Mouse (Mus musculus) left cerebral cortex, postnatal 4 days (tissue): ENCODE data around the gene Tmed6. TPM values are rescaled to one million over a fixed set of nuclear protein-coding genes. Genes with fewer than 3 reads are reported as not detected.
"Not testable (repeated sequence)": the region's sequence is repeated elsewhere in the genome, so short reads cannot be mapped to it uniquely, and the experiment has no call there.

Experiments used
- DNase-seq: peaks from one replicate; pipeline ENCODE4 v3.0.0-alpha.2; 2022
- intact Hi-C: fragments of 180-260 bp; cut with DNase I; formaldehyde crosslinking; loops from one replicate; pipeline ENCODE4 v1.15.1; 2025
- total RNA-seq, 2 experiments: library from RNA; stranded (reverse); gene quantifications; 2 replicates each; pipeline ENCODE4 v1.2.3; 2021

Gene Tmed6
- total RNA-seq, result not detected

- intact Hi-C loops, result no loop called here
- no peak for DNase-seq
Measured at GRCm38 (mm10) chr8:107065511-107066496, at the start of gene Tmed6. Gene Tmed6 (minus strand): TSS chr8:107065644.

DNA sequence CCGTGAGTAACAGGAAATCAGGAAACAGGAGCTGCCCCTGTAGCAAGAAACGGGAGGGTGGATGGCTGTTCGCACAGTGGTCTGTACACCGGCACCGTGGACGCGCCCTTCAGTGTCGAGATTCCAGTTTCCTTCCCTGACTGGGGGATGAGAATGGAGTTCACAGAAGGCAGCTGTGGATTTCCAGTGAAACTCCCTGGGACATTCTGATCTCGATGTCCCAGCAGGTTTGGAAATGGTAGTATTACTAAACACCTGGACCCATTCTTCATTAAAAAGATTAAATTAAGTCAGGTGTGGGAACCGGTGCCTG, 49.5 kb upstream of the Tmed6 start:
- intact Hi-C loops, result loop anchor here (10.0 kb wide), 1 partner anchor 180 kb away; the partner anchor contains the start of gene Nfat5
- no peak for DNase-seq

GRCm38 (mm10) chr8:107114150-107115007, 48.9 kb upstream of the Tmed6 start:
- intact Hi-C loops, result loop anchor here (10.0 kb wide), 1 partner anchor 180 kb away; the partner anchor contains the start of gene Nfat5
- DNase-seq, result no peak

GRCm38 (mm10) chr8:107113209-107113608, 47.8 kb upstream of the Tmed6 start:
- no peak for DNase-seq
- intact Hi-C loops, result loop anchor here (10.0 kb wide), 1 partner anchor 182 kb away; the partner anchor contains the start of gene Nfat5

DNA sequence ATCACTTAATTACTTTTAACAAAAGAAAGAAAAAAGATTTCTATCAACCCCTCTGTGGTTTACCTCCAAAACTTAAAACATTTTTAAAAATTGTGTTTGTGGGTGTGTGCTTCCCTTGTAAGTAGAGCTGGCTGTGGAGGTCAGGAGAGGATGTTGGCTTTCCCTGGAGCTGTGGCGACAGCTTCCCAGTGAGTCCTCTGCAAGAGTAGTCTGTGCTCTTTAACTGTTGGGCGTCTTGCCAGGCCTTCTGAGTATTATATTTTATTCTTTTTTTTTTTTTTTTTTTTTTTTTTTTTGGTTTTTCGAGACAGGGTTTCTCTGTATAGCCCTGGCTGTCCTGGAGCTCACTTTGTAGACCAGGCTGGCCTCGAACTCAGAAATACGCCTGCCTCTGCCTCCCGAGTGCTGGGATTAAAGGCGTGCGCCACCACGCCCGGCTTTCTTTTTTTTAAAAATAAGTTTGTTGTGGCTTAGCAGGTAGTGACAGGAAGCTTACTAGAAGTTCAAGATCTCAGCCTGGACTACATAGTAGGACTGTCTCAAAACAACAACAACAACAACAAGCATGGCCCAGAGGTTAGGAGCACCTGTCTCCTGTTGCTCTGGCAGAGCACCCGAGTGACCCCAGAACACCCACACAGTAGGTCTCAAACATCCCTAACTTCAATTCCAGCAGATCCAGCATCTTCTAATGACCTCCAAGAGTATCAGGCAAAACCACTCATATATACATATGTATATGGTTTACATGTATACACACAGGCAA, 46.1 kb upstream of the Tmed6 start:
- DNase-seq, result no peak
- intact Hi-C loops, result loop anchor here (10.0 kb wide), 1 partner anchor 183 kb away; the partner anchor contains the start of gene Nfat5

DNA sequence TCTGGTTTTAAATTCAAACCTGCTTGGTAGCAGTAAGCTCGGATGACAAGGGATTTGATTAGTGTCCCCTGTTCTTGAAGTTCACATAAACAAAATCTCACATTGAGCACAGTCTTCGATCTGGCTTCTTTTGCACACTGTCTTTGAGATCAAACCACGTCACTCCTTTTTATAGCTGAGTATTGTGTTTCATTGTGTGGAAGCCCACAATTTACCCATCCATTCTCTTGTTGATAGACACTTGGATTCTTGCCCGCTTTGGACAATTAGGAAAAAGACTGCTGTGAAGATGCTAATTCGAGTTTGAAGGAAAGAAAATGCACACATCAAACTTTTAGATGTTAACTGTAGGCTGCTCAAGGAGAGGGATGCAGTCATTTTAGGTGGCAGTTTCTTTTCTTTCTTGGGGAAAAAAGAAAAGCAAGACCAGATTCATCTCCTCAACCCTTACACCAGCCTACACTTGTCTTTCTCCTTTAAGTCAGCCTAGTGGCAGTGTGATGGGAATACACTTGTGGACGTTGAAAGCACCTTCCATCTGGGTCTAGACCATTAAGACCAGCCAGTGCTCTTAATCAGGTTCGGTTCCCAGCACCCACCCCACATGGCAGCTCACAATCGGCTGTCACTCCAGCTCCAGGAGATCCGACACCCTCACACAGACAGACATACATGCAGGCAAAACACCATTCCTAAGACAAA, 45.3 kb upstream of the Tmed6 start:
- DNase-seq, result no peak
- intact Hi-C loops, result loop anchor here (10.0 kb wide), 1 partner anchor 184 kb away; the partner anchor contains the start of gene Nfat5

GRCm38 (mm10) chr8:107109816-107110435, 44.5 kb upstream of the Tmed6 start:
- intact Hi-C loops, result loop anchor here (5.0 to 10.0 kb wide), 2 partner anchors 185 to 212 kb away; partner anchors contain the start of gene Nfat5
- no peak for DNase-seq

DNA sequence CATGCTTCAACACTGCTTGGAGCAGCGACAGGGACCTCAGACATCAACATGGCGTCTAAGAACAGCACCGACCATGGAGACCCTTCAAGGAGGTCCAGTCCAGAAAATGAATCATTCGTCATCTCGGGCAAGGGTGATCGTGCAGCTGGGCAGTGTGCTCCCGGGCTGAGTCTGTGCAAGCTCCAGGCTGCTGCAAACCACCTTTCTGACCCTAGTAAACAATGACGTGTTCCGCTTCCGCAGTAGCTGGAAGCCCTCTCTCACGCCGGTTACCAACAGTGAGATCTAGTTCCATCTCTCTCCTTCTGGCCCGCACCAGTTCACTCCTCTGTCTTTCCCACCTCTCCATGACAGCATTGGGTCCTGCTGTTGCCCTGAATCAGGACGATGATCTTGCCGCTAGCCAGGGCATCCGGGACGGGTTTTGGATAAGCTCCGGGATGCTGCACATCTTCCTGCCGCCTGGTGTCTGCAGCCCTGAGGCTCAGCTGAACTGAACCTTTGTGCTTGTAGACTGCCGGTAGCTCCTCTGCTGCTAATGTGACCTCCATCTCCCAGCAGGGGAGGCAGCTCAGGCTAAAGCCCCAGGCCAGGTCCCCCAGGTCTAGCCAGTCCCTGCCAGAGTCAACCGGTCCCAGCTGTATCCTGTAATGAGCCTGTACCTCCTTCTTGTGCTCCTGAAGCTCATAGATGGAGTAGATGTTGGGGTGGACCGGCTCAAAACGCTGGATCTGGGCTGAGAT, 43.7 kb upstream of the Tmed6 start:
- intact Hi-C loops, result loop anchor here (5.0 kb wide), 1 partner anchor 213 kb away; no protein-coding TSS in a partner anchor
- no peak for DNase-seq

DNA sequence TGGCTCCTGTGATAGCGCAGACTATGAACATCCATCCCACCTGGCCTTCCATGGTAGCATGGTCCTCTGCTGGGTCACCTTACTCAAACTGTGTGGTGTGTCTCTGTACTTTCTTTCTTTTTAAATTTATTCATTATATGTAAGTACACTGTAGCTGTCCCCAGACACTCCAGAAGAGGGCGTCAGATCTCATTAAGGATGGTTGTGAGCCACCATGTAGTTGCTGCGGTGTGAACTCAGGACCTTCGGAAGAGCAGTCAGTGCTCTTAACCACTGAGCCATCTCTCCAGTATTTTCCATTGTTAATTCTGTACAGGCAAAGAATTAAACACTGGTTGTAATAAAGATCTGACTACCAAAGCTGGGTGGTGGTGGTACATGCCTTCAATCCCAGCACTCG, 42.6 kb upstream of the Tmed6 start:
- intact Hi-C loops, result loop anchor here (5.0 kb wide), 1 partner anchor 214 kb away; no protein-coding TSS in a partner anchor
- not testable (repeated sequence) for DNase-seq

- intact Hi-C loops, result no loop called here
- peak; percentile 76 for DNase-seq
Measured at GRCm38 (mm10) chr8:107104547-107104946, 39.1 kb upstream of the Tmed6 start.

- intact Hi-C loops, result no loop called here
- DNase-seq, result no peak
Measured at GRCm38 (mm10) chr8:107100635-107101034, 35.2 kb upstream of the Tmed6 start.

- intact Hi-C loops, result no loop called here
- DNase-seq, result peak; percentile 98
Measured at GRCm38 (mm10) chr8:107096366-107097036, 31.1 kb upstream of the Tmed6 start, which contains the start of gene Terf2. Gene Terf2 (minus strand): TSS chr8:107096547.

DNA sequence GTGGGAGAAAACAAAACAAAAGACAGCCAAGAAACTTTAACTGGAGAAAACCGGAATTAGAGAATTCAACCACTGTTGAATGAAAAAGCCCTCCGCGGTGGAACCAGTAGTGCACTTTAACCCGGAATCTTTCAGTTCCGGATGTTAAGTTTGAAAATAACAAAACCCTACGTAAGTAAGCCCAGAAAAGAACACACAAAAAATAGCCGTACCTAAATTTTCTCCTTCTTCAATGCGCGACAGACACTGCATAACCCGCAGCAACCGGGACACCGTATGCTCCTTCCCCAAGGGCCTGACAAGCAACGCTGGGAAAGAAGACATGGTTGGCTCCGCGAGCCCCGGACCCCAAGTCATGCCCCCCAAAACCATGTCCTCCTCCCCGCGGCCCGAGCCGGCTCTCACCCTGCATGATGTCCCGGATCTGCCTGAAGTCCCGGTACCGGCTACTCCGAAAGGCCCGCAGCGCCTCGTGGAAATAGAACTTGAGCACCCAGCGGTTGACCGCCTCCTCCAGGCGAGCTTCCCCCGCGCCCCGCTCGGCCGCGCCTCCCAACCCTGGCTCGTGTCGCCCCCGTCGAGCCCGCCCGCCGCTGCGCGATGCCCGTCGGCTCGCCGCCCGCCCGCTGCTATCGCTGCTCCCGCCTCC, 30.4 kb upstream of the Tmed6 start:
- DNase-seq, result no peak
- intact Hi-C loops, result no loop called here

DNA sequence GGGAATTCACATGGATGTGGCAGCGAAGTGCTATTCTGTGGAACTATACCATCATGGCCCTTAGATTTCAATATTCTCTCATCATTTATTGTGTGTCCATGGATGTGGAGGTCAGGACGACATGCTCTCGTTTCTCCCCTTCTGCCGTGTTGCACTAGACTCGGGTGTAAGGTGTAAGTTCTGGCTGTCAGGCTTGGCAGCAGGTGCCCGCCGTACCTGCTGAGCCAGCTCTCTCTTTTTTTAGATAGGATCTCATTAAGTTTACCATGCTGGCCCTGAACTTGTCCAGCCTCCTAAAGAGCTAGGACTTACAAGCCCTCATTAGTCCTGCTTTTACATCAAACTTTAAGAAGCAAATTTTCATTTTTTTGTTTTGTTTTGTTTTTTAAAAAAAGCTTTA, 25.1 kb upstream of the Tmed6 start:
- no peak for DNase-seq
- intact Hi-C loops, result no loop called here

DNA sequence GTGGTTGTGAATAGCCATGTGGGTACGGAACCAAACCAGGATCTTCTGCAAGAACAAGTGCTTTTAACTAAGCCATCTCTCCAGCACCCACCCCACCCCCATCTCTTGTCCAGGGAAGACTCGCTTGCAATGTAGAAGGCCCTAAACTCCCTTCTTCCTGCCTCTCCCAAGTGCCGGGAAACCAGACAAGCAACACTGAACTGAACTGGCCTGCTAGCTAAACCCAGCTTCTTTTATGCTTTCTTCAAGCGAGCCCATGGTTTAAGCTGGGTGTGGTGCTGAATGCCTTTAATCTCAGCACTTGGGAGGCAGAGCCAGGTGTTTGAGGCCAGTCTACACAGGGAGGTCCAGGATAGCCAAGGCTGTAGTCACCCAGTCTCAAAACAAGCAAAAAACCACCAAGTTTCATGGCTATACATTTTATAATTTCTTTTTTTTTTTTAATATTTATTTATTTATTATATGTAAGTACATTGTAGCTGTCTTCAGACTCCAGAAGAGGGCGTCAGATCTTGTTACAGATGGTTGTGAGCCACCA, 23.2 kb upstream of the Tmed6 start:
- intact Hi-C loops, result no loop called here

DNA sequence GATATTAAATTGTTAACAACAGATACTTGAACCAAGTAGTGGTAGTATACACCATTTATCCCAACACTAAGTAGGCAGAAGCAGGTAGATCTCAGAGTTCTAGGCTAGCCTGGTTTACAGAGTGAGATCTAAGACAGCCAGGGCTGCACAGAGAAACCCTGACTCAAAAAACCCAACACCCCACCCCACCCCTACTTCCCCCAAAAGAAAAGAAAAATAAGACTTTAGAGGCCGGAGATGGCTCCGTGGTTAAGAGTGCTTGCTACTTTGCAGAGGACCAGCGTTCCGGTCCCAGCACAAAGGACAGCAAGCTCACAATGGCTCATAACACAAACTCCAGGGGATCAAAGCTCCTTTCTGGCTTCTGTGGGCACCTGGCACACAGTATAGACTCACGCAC, 20.6 kb upstream of the Tmed6 start:
- intact Hi-C loops, result no loop called here
- DNase-seq, result no peak

More for the DNA sequence above, 23.2 kb upstream of the Tmed6 start:
- DNase-seq, result no peak

DNA sequence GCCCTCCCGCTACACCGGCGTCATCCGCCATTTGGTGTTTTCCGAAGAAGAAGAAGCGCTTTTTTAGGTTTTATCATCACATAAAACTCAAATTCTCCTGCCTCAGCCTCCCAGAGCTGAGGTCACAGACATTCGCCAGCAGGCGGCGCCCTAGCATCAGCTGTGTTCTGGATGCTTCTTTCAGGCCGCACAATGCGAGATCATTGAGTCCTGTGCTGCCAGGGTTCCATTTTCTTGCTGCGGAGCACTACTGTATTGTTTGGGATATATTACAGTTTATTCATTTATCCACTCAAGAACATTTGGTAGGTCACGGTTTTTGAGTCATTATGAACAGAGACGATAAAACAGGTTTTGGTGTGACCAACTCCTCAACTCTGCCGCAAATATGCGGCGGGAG, 19.9 kb upstream of the Tmed6 start:
- intact Hi-C loops, result no loop called here
- DNase-seq, result no peak
